Comparison of ENCODE assay signal across 24 mouse cellular contexts in genomic region chr2:178563287-178563686, GRCm38 (mm10).
A peak's percentile ranks its signal among the peaks of the same experiment; 100 is the strongest.
DNase-seq lines count a peak whose midpoint lies in the region; ATAC-seq and TF ChIP-seq lines count a peak whose summit lies in the region.
"Had no signal": no experiment of that assay in that cellular context is flagged by ENCODE, and none has a peak within 500 bp of the region (broad histone marks: within the 10 kb centered on the region; RNA-seq: fewer than 3 reads in every experiment).

No protein-coding gene starts in this region.

- H3K9ac ChIP-seq in intestine, postnatal 0 days (ENCODE audit: low read depth, low read length), result no peak overlapping the region
- H3K9ac ChIP-seq: embryonic facial prominence, embryonic 12.5 days; embryonic facial prominence, embryonic 15.5 days; heart, embryonic 13.5 days; hindbrain, embryonic 14.5 days had no signal

- H3K4me1 ChIP-seq in intestine, postnatal 0 days (replicated peaks; ENCODE audit: control insufficient read depth, insufficient read depth, low read length), result no peaks in the 10 kb centered on the region
- H3K4me1 ChIP-seq: embryonic facial prominence, embryonic 12.5 days; embryonic facial prominence, embryonic 15.5 days had no signal

- no peak for TF ChIP-seq CTCF in intestine, postnatal 0 days (IDR thresholded peaks at IDR 0.05; ENCODE audit: low read depth)

- no peaks in the 10 kb centered on the region for H3K27me3 ChIP-seq in intestine, postnatal 0 days (replicated peaks; ENCODE audit: control insufficient read depth, insufficient read depth, low read length)
- H3K27me3 ChIP-seq: embryonic facial prominence, embryonic 12.5 days; embryonic facial prominence, embryonic 15.5 days; Patski had no signal

- no peaks in the 10 kb centered on the region for H3K36me3 ChIP-seq in intestine, postnatal 0 days (ENCODE audit: control insufficient read depth, insufficient read depth)
- H3K36me3 ChIP-seq: embryonic facial prominence, embryonic 12.5 days; embryonic facial prominence, embryonic 15.5 days; G1E; heart, embryonic 10.5 days; heart, embryonic 13.5 days had no signal

- peak; percentile 90 for ATAC-seq in granulocyte monocyte progenitor cell, adult 5-6 weeks (replicated peaks; ENCODE audit: poor library complexity, severe bottlenecking)
- ATAC-seq in megakaryocyte progenitor cell, adult 5-6 weeks (replicated peaks; ENCODE audit: poor library complexity), result peak; percentile 77
- no peak for ATAC-seq in intestine, postnatal 0 days
- ATAC-seq: forebrain, embryonic 14.5 days; hindbrain, postnatal 0 days; inflammation-experienced regulatory T-cells, adult 6 months; Patski had no signal

- peak; percentile 12 to 27 for DNase-seq in spleen, postnatal 36 days (ENCODE audit: low spot score in 2 of 2)
- DNase-seq in spleen, postnatal 14 days (ENCODE audit: low spot score in 2 of 2), result no peak
- no peak for DNase-seq in urinary bladder, postnatal 14 days (ENCODE audit: low spot score)
- DNase-seq: adrenal gland, postnatal 10 days; adrenal gland, postnatal 36 days; cerebellum, adult 18-20 months; cerebellum, adult 9-10 months; cerebellum, postnatal 14 days; gastrocnemius, postnatal 25 days; heart, adult 2 months; heart, postnatal 14 days had no signal

- H3K4me3 ChIP-seq in intestine, postnatal 0 days (ENCODE audit: low read depth, low read length), result no peak overlapping the region
- H3K4me3 ChIP-seq: embryonic facial prominence, embryonic 12.5 days; embryonic facial prominence, embryonic 15.5 days; heart, adult 2 months; heart, embryonic 10.5 days; heart, embryonic 13.5 days had no signal

- H3K27ac ChIP-seq in intestine, postnatal 0 days (ENCODE audit: low read depth, low read length), result no peak overlapping the region
- H3K27ac ChIP-seq: embryonic facial prominence, embryonic 12.5 days; embryonic facial prominence, embryonic 15.5 days; heart, adult 2 months; heart, embryonic 10.5 days; heart, embryonic 13.5 days; hindbrain, embryonic 14.5 days; hindbrain, postnatal 0 days had no signal

- H3K4me2 ChIP-seq in intestine, postnatal 0 days (replicated peaks; ENCODE audit: low read depth), result no peak overlapping the region
- H3K4me2 ChIP-seq: embryonic facial prominence, embryonic 12.5 days; embryonic facial prominence, embryonic 15.5 days; heart, embryonic 13.5 days; hindbrain, embryonic 14.5 days had no signal

- WGBS in intestine, postnatal 0 days, result 84% methylated on average over 7 of the region's 7 CpGs

- H3K9me3 ChIP-seq in intestine, postnatal 0 days (ENCODE audit: control insufficient read depth), result no peaks in the 10 kb centered on the region
- H3K9me3 ChIP-seq: embryonic facial prominence, embryonic 12.5 days; embryonic facial prominence, embryonic 15.5 days; heart, embryonic 10.5 days; heart, embryonic 13.5 days had no signal

Comparison
In these comparisons a context has a peak if more than half of its experiments do, and no peak if none do; other contexts are left out.
1. DNase-seq: peak in spleen, postnatal 36 days (2 of 2); none in spleen, postnatal 14 days (0 of 2) and urinary bladder, postnatal 14 days (single experiment).